Mouse (Mus musculus): ENCODE measurements around the gene Fam89a. TPM values are rescaled to one million over a fixed set of nuclear protein-coding genes. Genes with fewer than 3 reads are reported as not detected.

Fam89a gene
- polyA plus RNA-seq (2014; fragmentation: Nextera tagmentation; extraction: Ambion mirVana) = 6.1 and 6.4 TPM in 2 replicates

DNA sequence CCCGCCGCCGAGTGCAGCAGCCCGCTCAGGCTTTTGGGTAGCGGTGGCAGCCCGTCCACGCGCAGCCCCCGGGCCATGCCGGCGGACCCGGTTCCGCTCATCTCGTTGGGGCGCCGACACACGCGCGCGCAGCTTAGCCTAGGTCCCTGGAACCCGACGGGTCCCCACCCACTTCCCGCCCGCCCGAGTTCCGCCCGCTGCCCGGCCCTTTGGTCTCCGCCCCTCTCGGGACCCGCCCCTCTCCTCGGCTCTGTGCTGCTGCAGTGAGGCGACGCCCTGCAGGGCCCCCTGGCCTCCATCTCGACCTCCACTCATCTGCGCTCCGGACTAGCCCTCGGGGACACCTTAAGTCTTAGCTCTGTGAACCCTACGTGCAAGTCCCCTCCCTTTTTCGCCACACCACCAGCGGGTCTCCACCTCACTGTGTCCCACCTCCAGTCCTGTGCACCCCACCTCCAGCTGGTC lies at the start of gene Fam89a:
Gene Fam89a (minus strand): TSS at position 124 of the 465 bp plus-strand sequence.
- H3K4me2 ChIP-seq (replicated peaks; ENCODE audit: low read depth, low read length) = peak within 1 kb of the TSS; percentile 96
- peak within 1 kb of the TSS; percentile 56 for H3K4me3 ChIP-seq (ENCODE audit: low read depth, low read length)
- peak within 1 kb of the TSS; percentile 28; the same call in 1 of the 2 replicates for H3K9ac ChIP-seq (replicated peaks; ENCODE audit: low read depth, low read length)
- WGBS = under 1% methylated on average over 30 of the region's 41 CpGs
- H3K27me3 ChIP-seq (ENCODE audit: control insufficient read depth, insufficient read depth, low read length) = 0 out of 2 replicates have a peak, but pooled peaks cover 3% of the 10 kb centered on the region
- no peaks in the 10 kb centered on the region for H3K36me3 ChIP-seq (ENCODE audit: control insufficient read depth, insufficient read depth, low read length)
- peaks cover 13% of the 10 kb centered on the region; the same call in 1 of the 2 replicates for H3K4me1 ChIP-seq (ENCODE audit: control insufficient read depth, insufficient read depth, low read length)
- H3K9me3 ChIP-seq (ENCODE audit: control insufficient read depth, low read depth, low read length) = no peaks in the 10 kb centered on the region
- H3K27ac ChIP-seq (ENCODE audit: low read length) = no peak within 1 kb of the TSS
- peak; percentile 82 for ATAC-seq (ENCODE audit: insufficient number of reproducible peaks, insufficient read depth, low FRiP score, low read depth)

DNA sequence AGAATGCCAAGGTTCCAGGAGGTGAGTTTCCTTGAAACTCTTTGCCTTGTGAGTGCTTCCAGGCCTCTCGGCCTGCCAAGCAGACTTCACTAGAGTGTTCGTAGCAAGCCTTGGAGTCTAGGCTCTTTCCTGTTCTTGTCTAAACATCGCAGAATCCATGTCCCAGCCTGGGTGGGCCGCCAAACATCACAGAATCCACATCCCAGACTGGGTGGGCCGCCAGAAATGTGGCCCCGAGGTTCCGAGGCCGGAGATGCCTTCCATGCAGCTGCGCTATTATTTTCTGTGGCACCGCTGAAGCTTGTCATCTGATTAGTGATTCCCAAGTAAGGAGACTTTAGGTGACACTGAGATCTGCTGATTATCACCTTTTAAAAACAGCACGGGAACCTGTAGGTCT lies 48.9 kb upstream of the Fam89a start:
- WGBS = 22% methylated on average over 11 of the region's 11 CpGs

DNA sequence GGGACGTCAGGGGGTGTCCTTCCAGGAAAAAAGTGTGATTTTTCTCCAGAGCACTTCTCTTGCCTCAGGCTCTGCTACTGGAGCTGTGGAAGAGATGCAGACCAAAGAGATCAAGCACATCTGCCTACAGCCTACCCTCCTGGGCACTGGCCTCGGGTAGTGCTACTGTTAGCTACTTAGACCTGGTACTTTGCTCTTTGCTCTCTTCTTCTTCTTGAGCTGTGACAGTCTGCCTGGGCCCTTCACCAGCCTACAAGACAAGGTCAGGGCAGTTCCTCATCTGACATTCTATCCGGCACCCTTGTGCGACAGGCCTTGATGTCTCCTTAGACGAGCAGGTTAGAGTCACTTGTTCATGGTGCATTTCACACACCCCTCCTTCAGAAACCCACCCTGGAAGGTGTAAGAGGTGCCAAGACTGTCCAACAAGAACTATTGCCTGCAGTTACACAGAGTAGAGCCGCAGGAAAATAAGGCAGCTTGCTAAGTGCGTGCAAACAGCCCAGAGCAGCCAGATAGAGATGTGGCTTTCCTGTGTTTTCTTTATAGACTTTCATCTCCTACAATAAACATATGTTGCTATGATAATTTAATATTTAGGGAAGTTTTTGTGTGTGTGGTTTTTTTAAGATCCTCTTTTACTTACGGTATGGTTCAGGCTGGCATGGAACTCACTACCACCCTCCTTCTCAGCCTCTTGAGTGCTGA lies 44.3 kb upstream of the Fam89a start:
- Histone ChIP-seq H3K4me1 (ENCODE audit: control insufficient read depth, insufficient read depth, low read length) (peaks cover 20% of the 10 kb centered on the region), H3K4me2 (replicated peaks; ENCODE audit: low read depth, low read length) (no peak overlapping the region), H3K9ac (replicated peaks; ENCODE audit: low read depth, low read length) (no peak overlapping the region), H3K4me3 (ENCODE audit: low read depth, low read length) (no peak overlapping the region), H3K27ac (ENCODE audit: low read length) (no peak overlapping the region), H3K27me3 (ENCODE audit: control insufficient read depth, insufficient read depth, low read length) (peaks cover 36% of the 10 kb centered on the region), H3K9me3 (ENCODE audit: control insufficient read depth, low read depth, low read length) (no peaks in the 10 kb centered on the region), H3K36me3 (ENCODE audit: control insufficient read depth, insufficient read depth, low read length) (no peaks in the 10 kb centered on the region)
- ATAC-seq (ENCODE audit: insufficient number of reproducible peaks, insufficient read depth, low FRiP score, low read depth) = no peak
- WGBS = 67% methylated on average over 8 of the region's 8 CpGs

More for the DNA sequence above, 48.9 kb upstream of the Fam89a start:
- Histone ChIP-seq H3K4me3 (ENCODE audit: low read depth, low read length) (no peak overlapping the region), H3K9me3 (ENCODE audit: control insufficient read depth, low read depth, low read length) (no peaks in the 10 kb centered on the region), H3K9ac (replicated peaks; ENCODE audit: low read depth, low read length) (no peak overlapping the region), H3K36me3 (ENCODE audit: control insufficient read depth, insufficient read depth, low read length) (no peaks in the 10 kb centered on the region), H3K27ac (ENCODE audit: low read length) (no peak overlapping the region), H3K4me2 (replicated peaks; ENCODE audit: low read depth, low read length) (no peak overlapping the region), H3K27me3 (ENCODE audit: control insufficient read depth, insufficient read depth, low read length) (peaks cover 8% of the 10 kb centered on the region), H3K4me1 (ENCODE audit: control insufficient read depth, insufficient read depth, low read length) (no peaks in the 10 kb centered on the region)
- no peak for ATAC-seq (ENCODE audit: insufficient number of reproducible peaks, insufficient read depth, low FRiP score, low read depth)

DNA sequence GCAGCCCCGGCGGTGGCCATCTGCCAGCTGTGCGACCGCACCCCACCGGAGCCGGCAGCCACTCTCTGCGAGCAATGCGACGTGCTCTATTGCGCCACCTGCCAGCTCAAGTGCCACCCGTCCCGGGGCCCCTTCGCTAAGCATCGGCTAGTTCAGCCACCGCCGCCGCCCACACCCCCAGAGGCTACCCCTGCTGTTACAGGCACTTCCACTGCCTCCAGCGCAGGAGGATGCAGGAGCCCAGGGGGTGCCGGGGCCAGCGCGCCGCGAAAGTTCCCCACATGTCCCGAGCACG lies 42.8 kb upstream of the Fam89a start:
- H3K4me2 ChIP-seq (replicated peaks; ENCODE audit: low read depth, low read length) = peak overlapping the region; percentile 99
- 0% methylated on average over 25 of the region's 25 CpGs for WGBS
- H3K27me3 ChIP-seq (ENCODE audit: control insufficient read depth, insufficient read depth, low read length) = peaks cover 36% of the 10 kb centered on the region
- H3K9me3 ChIP-seq (ENCODE audit: control insufficient read depth, low read depth, low read length) = no peaks in the 10 kb centered on the region
- H3K4me1 ChIP-seq (ENCODE audit: control insufficient read depth, insufficient read depth, low read length) = peaks cover 20% of the 10 kb centered on the region
- H3K4me3 ChIP-seq (ENCODE audit: low read depth, low read length) = peak overlapping the region; percentile 59
- no peaks in the 10 kb centered on the region for H3K36me3 ChIP-seq (ENCODE audit: control insufficient read depth, insufficient read depth, low read length)
- no peak overlapping the region for H3K9ac ChIP-seq (replicated peaks; ENCODE audit: low read depth, low read length)
- ATAC-seq (ENCODE audit: insufficient number of reproducible peaks, insufficient read depth, low FRiP score, low read depth) = 0 out of 2 replicates have a peak, but pooled peaks have one; percentile 24
- no peak overlapping the region for H3K27ac ChIP-seq (ENCODE audit: low read length)

DNA sequence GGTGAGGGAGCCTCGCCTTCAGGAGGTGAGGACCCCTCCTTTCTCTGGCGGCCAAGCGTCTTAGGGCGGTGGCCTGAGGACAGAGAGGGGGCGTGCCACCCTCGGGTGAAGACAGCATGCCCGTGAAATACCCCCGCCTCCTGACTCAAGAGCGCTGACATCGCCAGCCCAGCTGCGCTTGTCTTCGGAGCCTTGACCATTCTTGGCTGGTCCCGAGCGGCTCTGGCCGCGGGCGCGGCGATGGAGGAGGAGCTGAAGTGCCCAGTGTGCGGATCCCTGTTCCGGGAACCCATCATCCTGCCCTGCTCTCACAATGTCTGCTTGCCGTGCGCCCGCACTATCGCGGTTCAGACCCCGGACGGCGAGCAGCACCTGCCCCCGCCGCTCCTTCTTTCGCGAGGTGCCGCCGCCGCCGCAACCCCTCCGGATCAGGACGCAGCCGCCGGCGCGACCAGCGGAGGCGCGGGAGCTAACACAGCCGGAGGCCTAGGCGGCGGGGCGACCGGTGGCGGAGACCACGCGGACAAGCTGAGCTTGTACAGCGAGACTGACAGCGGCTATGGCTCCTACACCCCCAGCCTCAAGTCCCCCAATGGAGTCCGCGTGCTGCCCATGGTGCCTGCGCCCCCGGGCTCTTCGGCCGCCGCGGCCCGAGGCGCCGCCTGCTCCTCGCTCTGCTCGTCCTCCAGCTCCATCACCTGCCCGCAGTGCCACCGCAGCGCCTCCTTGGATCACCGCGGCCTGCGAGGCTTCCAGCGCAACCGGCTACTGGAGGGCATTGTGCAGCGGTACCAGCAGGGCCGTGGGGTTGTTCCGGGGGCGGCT lies 42.2 kb upstream of the Fam89a start:
- no peak overlapping the region for H3K9ac ChIP-seq (replicated peaks; ENCODE audit: low read depth, low read length)
- peak overlapping the region; percentile 99 for H3K4me2 ChIP-seq (replicated peaks; ENCODE audit: low read depth, low read length)
- H3K36me3 ChIP-seq (ENCODE audit: control insufficient read depth, insufficient read depth, low read length) = no peaks in the 10 kb centered on the region
- under 1% methylated on average over 72 of the region's 81 CpGs for WGBS
- H3K27me3 ChIP-seq (ENCODE audit: control insufficient read depth, insufficient read depth, low read length) = peaks cover 36% of the 10 kb centered on the region
- H3K4me1 ChIP-seq (ENCODE audit: control insufficient read depth, insufficient read depth, low read length) = peaks cover 20% of the 10 kb centered on the region
- H3K27ac ChIP-seq (ENCODE audit: low read length) = no peak overlapping the region
- ATAC-seq (ENCODE audit: insufficient number of reproducible peaks, insufficient read depth, low FRiP score, low read depth) = peak; percentile 15; the same call in 1 of the 2 replicates
- peak overlapping the region; percentile 59 for H3K4me3 ChIP-seq (ENCODE audit: low read depth, low read length)
- no peaks in the 10 kb centered on the region for H3K9me3 ChIP-seq (ENCODE audit: control insufficient read depth, low read depth, low read length)

GRCm38 (mm10) chr8:124793172-124793651 lies 41.6 kb upstream of the Fam89a start:
- H3K9me3 ChIP-seq (ENCODE audit: control insufficient read depth, low read depth, low read length) = no peaks in the 10 kb centered on the region

GRCm38 (mm10) chr8:124792708-124793107 lies 41.1 kb upstream of the Fam89a start, which contains the start of gene Trim67:
TSS of gene Trim67 (plus strand) at chr8:124793092.
- Histone ChIP-seq H3K4me1 (ENCODE audit: control insufficient read depth, insufficient read depth, low read length) (peaks cover 20% of the 10 kb centered on the region), H3K4me3 (ENCODE audit: low read depth, low read length) (peak within 1 kb of the TSS; percentile 59), H3K27ac (ENCODE audit: low read length) (no peak within 1 kb of the TSS), H3K4me2 (replicated peaks; ENCODE audit: low read depth, low read length) (peak within 1 kb of the TSS; percentile 99), H3K27me3 (ENCODE audit: control insufficient read depth, insufficient read depth, low read length) (peaks cover 36% of the 10 kb centered on the region), H3K9ac (replicated peaks; ENCODE audit: low read depth, low read length) (no peak within 1 kb of the TSS), H3K9me3 (ENCODE audit: control insufficient read depth, low read depth, low read length) (no peaks in the 10 kb centered on the region), H3K36me3 (ENCODE audit: control insufficient read depth, insufficient read depth, low read length) (no peaks in the 10 kb centered on the region)
- under 1% methylated on average over 36 of the region's 39 CpGs for WGBS
- ATAC-seq (ENCODE audit: insufficient number of reproducible peaks, insufficient read depth, low FRiP score, low read depth) = peak; percentile 79; the same call in 1 of the 2 replicates

More at GRCm38 (mm10) chr8:124793172-124793651, 41.6 kb upstream of the Fam89a start:
- H3K4me3 ChIP-seq (ENCODE audit: low read depth, low read length) = peak overlapping the region; percentile 59
- H3K9ac ChIP-seq (replicated peaks; ENCODE audit: low read depth, low read length) = no peak overlapping the region
- peaks cover 20% of the 10 kb centered on the region for H3K4me1 ChIP-seq (ENCODE audit: control insufficient read depth, insufficient read depth, low read length)
- no peak overlapping the region for H3K27ac ChIP-seq (ENCODE audit: low read length)
- H3K4me2 ChIP-seq (replicated peaks; ENCODE audit: low read depth, low read length) = peak overlapping the region; percentile 99
- peaks cover 36% of the 10 kb centered on the region for H3K27me3 ChIP-seq (ENCODE audit: control insufficient read depth, insufficient read depth, low read length)
- 0% methylated on average over 50 of the region's 51 CpGs for WGBS
- ATAC-seq (ENCODE audit: insufficient number of reproducible peaks, insufficient read depth, low FRiP score, low read depth) = peak; percentile 76
- no peaks in the 10 kb centered on the region for H3K36me3 ChIP-seq (ENCODE audit: control insufficient read depth, insufficient read depth, low read length)

GRCm38 (mm10) chr8:124792186-124792585 lies 40.6 kb upstream of the Fam89a start:
- peak overlapping the region; percentile 99 for H3K4me2 ChIP-seq (replicated peaks; ENCODE audit: low read depth, low read length)
- H3K4me1 ChIP-seq (ENCODE audit: control insufficient read depth, insufficient read depth, low read length) = peaks cover 20% of the 10 kb centered on the region
- no peak overlapping the region for H3K9ac ChIP-seq (replicated peaks; ENCODE audit: low read depth, low read length)
- no peak for ATAC-seq (ENCODE audit: insufficient number of reproducible peaks, insufficient read depth, low FRiP score, low read depth)
- peaks cover 36% of the 10 kb centered on the region for H3K27me3 ChIP-seq (ENCODE audit: control insufficient read depth, insufficient read depth, low read length)
- H3K4me3 ChIP-seq (ENCODE audit: low read depth, low read length) = peak overlapping the region; percentile 59
- no peaks in the 10 kb centered on the region for H3K36me3 ChIP-seq (ENCODE audit: control insufficient read depth, insufficient read depth, low read length)
- WGBS = under 1% methylated on average over 32 of the region's 32 CpGs
- H3K27ac ChIP-seq (ENCODE audit: low read length) = no peak overlapping the region
- no peaks in the 10 kb centered on the region for H3K9me3 ChIP-seq (ENCODE audit: control insufficient read depth, low read depth, low read length)

Data from stomach, embryonic 14.5 days (tissue).